Mouse (Mus musculus) liver, adult 2 months (tissue): Measurements from ENCODE around the gene Pim1. TPM values are rescaled to one million over a fixed set of nuclear protein-coding genes. Genes with fewer than 3 reads are reported as not detected.
"Not testable (repeated sequence)": the region's sequence is repeated elsewhere in the genome, so short reads cannot be mapped to it uniquely, and the experiment has no call there.

Source experiments
- DNase-seq: peaks from one replicate; pipeline ENCODE4 v3.0.0-alpha.2; 2011; ENCODE audit warnings: low read depth, low spot score; ENCODE audit errors: extremely low read depth
- H3K27ac ChIP-seq: fragments of 200-500 bp; replicated peaks from 2 replicates; pipeline ENCODE4 v1.5.1; 2012; ENCODE audit warnings: low read depth, mild to moderate bottlenecking, control low read depth, inconsistent platforms, low read length; ENCODE audit not compliant: insufficient read depth
- H3K27me3 ChIP-seq: fragments of 200-500 bp; 2 replicates; pipeline ENCODE4 v1.6.1; 2012; ENCODE audit warnings: mild to moderate bottlenecking, moderate library complexity, low read length, inconsistent platforms; ENCODE audit not compliant: control insufficient read depth, insufficient read depth
- H3K36me3 ChIP-seq: fragments of 200-500 bp; 2 replicates; pipeline ENCODE4 v1.6.1; 2012; ENCODE audit warnings: low read length, inconsistent platforms; ENCODE audit not compliant: control insufficient read depth, insufficient read depth
- H3K4me1 ChIP-seq: fragments of 200-500 bp; 2 replicates; pipeline ENCODE4 v1.6.1; 2011; ENCODE audit warnings: low read length; ENCODE audit not compliant: control insufficient read depth, insufficient read depth
- H3K4me3 ChIP-seq: fragments of 200-500 bp; 2 replicates; pipeline ENCODE4 v1.5.1; 2011; ENCODE audit warnings: low read depth, mild to moderate bottlenecking, control low read depth, low read length, moderate library complexity; ENCODE audit not compliant: insufficient read depth
- H3K79me2 ChIP-seq: fragments of 200-500 bp; 2 replicates; pipeline ENCODE4 v1.6.1; 2012; ENCODE audit warnings: inconsistent platforms, mild to moderate bottlenecking, low read length, moderate library complexity; ENCODE audit not compliant: control insufficient read depth, insufficient read depth
- H3K9ac ChIP-seq: fragments of 200-500 bp; 2 replicates; pipeline ENCODE4 v1.6.1; 2012; ENCODE audit warnings: low read depth, mild to moderate bottlenecking, control low read depth, inconsistent platforms, low read length
- CTCF ChIP-seq: fragments of 200-500 bp; IDR thresholded peaks from 2 replicates; pipeline ENCODE4 v1.5.1; 2011; ENCODE audit warnings: low read depth, low read length, control low read depth
- POLR2A ChIP-seq: fragments of 200-500 bp; IDR thresholded peaks from 2 replicates; pipeline ENCODE4 v1.6.1; 2011; ENCODE audit warnings: low read length, control low read depth; ENCODE audit not compliant: insufficient read depth; ENCODE audit errors: extremely low read depth
- WGBS: fragments of 180-500 bp; shearing (Covaris S2); methylation state at CpG from one replicate; pipeline ENCODE4 v1.1.7; 2018; 5-methylcytosine and 5-hydroxymethylcytosine counted together
- polyA plus RNA-seq: library from polyadenylated mRNA; depleted of rRNA; stranded (reverse); fragments of >200 nt; gene quantifications from 2 replicates; pipeline ENCODE4 v1.2.3, GENCODE M21; 2012
- total RNA-seq: library from RNA; depleted of rRNA; stranded (reverse); fragments of >200 nt; gene quantifications from 2 replicates; pipeline ENCODE4 v1.2.3, GENCODE M21; 2014

Gene Pim1
- total and polyA plus RNA-seq, 2 experiments, result 9.5 to 16.0 TPM

GRCm38 (mm10) chr17:29510691-29511090 lies 20.1 kb downstream of the Pim1 start:
- peak; percentile 78 for DNase-seq
- H3K79me2 ChIP-seq, result no peaks in the 10 kb centered on the region
- peaks cover 5% of the 10 kb centered on the region; the same call in 1 of the 2 replicates for H3K4me1 ChIP-seq
- no peaks in the 10 kb centered on the region for H3K36me3 ChIP-seq
- H3K4me3 ChIP-seq, result no peak overlapping the region
- no peak overlapping the region for H3K27ac ChIP-seq
- TF ChIP-seq CTCF (no peak), POLR2A (no peak)
- 18% methylated on average over 8 of the region's 8 CpGs for WGBS
- no peak overlapping the region for H3K9ac ChIP-seq
- no peaks in the 10 kb centered on the region for H3K27me3 ChIP-seq

- no peak for TF ChIP-seq POLR2A
- peak; percentile 91 for TF ChIP-seq CTCF
- DNase-seq, result peak; percentile 99
- no peak overlapping the region for H3K9ac ChIP-seq
- no peaks in the 10 kb centered on the region for H3K27me3 ChIP-seq
- no peak overlapping the region for H3K4me3 ChIP-seq
- H3K4me1 ChIP-seq, result peaks cover 5% of the 10 kb centered on the region; the same call in 1 of the 2 replicates
- WGBS, result 21% methylated on average over 13 of the region's 13 CpGs
- H3K27ac ChIP-seq, result no peak overlapping the region
- no peaks in the 10 kb centered on the region for H3K79me2 ChIP-seq
- H3K36me3 ChIP-seq, result no peaks in the 10 kb centered on the region
Measured at GRCm38 (mm10) chr17:29513044-29513730, 22.6 kb downstream of the Pim1 start.

DNA sequence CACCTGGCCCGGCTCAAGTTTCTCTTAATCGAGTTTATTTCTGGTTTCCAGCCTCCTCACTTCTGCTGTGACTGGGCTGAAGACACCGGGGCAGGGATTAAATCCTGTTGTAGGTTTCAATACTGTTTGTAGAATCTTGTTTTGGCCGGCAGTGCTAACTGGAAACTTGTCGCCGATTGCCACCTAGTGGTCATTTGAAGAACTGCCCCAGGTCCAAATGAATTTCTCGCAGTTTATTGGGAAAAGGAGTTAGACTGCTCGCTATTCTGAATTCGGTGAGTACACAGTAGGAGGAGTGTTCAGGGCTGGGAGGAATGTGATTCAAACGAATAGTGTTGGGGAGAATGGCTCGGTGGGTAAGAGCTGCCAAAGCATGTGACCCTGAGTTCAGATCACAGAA lies 23.9 kb downstream of the Pim1 start:
- H3K27ac ChIP-seq, result no peak overlapping the region
- TF ChIP-seq CTCF (peak; percentile 76), POLR2A (no peak)
- WGBS, result under 1% methylated on average over 11 of the region's 11 CpGs

DNA sequence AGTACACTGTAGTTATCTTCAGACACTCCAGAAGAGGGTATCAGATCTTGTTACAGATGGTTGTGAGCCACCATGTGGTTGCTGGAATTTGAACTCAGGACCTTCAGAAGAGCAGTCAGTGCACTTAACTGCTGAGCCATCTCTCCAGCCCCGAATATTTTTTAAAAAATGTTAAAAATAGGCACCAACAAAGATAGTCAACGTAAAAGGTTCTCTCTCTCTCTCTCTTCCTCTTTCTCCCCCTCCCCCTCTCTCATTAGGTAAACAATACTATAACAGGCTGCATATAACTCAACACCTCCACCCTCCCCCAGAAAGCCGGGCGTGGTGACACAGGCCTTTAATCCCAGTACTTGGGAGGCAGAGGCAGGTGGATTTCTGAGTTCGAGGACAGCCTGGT lies 28.1 kb downstream of the Pim1 start:
- H3K4me3 ChIP-seq, DNase-seq, H3K27ac ChIP-seq, H3K9ac ChIP-seq, H3K27me3 ChIP-seq, H3K36me3 ChIP-seq, H3K79me2 ChIP-seq, H3K4me1 ChIP-seq: not testable (repeated sequence)
- 88% methylated on average over 5 of the region's 5 CpGs for WGBS

More for the DNA sequence above, 23.9 kb downstream of the Pim1 start:
- Histone ChIP-seq H3K4me3 (no peak overlapping the region), H3K79me2 (no peaks in the 10 kb centered on the region), H3K9ac (no peak overlapping the region), H3K27me3 (no peaks in the 10 kb centered on the region), H3K36me3 (no peaks in the 10 kb centered on the region), H3K4me1 (peaks cover 5% of the 10 kb centered on the region; the same call in 1 of the 2 replicates)
- DNase-seq, result peak; percentile 71

- Histone ChIP-seq H3K9ac (no peak overlapping the region), H3K36me3 (no peaks in the 10 kb centered on the region), H3K4me3 (no peak overlapping the region), H3K4me1 (no peaks in the 10 kb centered on the region), H3K79me2 (no peaks in the 10 kb centered on the region), H3K27me3 (no peaks in the 10 kb centered on the region), H3K27ac (no peak overlapping the region)
- TF ChIP-seq CTCF (no peak), POLR2A (no peak)
- WGBS, result 67% methylated on average over 8 of the region's 8 CpGs
- no peak for DNase-seq
Measured at GRCm38 (mm10) chr17:29519731-29520130, 29.2 kb downstream of the Pim1 start.

DNA sequence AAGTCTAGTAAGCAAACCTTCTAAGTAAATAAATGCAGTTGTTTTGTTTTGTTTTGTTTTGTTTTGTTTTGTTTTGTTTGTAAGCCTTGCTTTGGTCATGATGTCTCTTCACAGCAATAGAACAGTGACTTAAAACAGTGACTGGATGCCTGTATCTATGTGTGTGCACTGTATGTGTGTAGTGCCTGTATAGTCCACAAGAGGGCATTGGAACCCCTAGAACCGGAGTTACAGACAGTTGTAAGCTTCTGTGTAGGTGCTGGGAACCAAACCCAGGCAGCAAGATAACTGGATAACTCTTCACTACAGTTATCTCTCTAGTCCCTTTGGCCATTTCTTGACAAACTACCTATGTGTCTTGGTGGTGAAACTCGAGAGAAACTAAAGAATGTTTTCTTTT lies 35.1 kb downstream of the Pim1 start:
- no peak overlapping the region for H3K9ac ChIP-seq
- no peaks in the 10 kb centered on the region for H3K79me2 ChIP-seq
- no peak overlapping the region for H3K27ac ChIP-seq
- H3K36me3 ChIP-seq, result no peaks in the 10 kb centered on the region
- no peaks in the 10 kb centered on the region for H3K4me1 ChIP-seq
- no peak overlapping the region for H3K4me3 ChIP-seq
- no peaks in the 10 kb centered on the region for H3K27me3 ChIP-seq
- TF ChIP-seq POLR2A, result no peak
- WGBS, result 83% methylated on average over 2 of the region's 2 CpGs
- DNase-seq, result no peak
